Mouse (Mus musculus) heart, embryonic 14.5 days (tissue): Measurements from ENCODE around the gene Kmt2c. TPM values are rescaled to one million over a fixed set of nuclear protein-coding genes. Genes with fewer than 3 reads are reported as not detected.

Experiments
- ATAC-seq: fragments of 200-750 bp; cut with Nextera tagmentation; 2 replicates; pipeline ENCODE4 v1.8.0; 2017; ENCODE audit warnings: low read depth, moderate TSS enrichment; ENCODE audit not compliant: insufficient number of reproducible peaks, insufficient read depth, low FRiP score
- H3K27ac ChIP-seq, 2 experiments: fragments of 200-500 bp in 1 of 2; fragments of 300-500 bp in 1 of 2; sonication (generic) in 1 of 2; replicated peaks in 1 of 2; 2 replicates each; pipeline ENCODE4 v1.5.1; 2012 to 2014; ENCODE audit warnings: low read depth in 2 of 2, low read length in 2 of 2, control low read depth in 1 of 2, mild to moderate bottlenecking in 1 of 2, mixed read lengths in 1 of 2; ENCODE audit not compliant: control insufficient read depth in 1 of 2, insufficient read depth in 1 of 2
- H3K27me3 ChIP-seq: fragments of 300-500 bp; sonication (generic); 2 replicates; pipeline ENCODE4 v1.6.1; 2014; ENCODE audit warnings: mild to moderate bottlenecking, low read length, control low read depth; ENCODE audit not compliant: control insufficient read depth, insufficient read depth
- H3K36me3 ChIP-seq: fragments of 300-500 bp; sonication (generic); 2 replicates; pipeline ENCODE4 v1.6.1; 2014; ENCODE audit warnings: mild to moderate bottlenecking, control low read depth, low read length, mixed read lengths; ENCODE audit not compliant: control insufficient read depth, insufficient read depth
- H3K4me1 ChIP-seq, 2 experiments: fragments of 200-500 bp in 1 of 2; fragments of 300-500 bp in 1 of 2; sonication (generic) in 1 of 2; 2 replicates each; pipeline ENCODE4 v1.6.1; 2012 to 2014; ENCODE audit warnings: low read length in 2 of 2, control low read depth in 1 of 2, mixed read lengths in 1 of 2; ENCODE audit not compliant: control insufficient read depth in 2 of 2, insufficient read depth in 2 of 2
- H3K4me2 ChIP-seq: fragments of 300-500 bp; sonication (generic); 2 replicates; pipeline ENCODE4 v1.6.1; 2014; ENCODE audit warnings: mild to moderate bottlenecking, low read length
- H3K4me3 ChIP-seq, 2 experiments: fragments of 200-500 bp in 1 of 2; fragments of 300-500 bp in 1 of 2; sonication (generic) in 1 of 2; 2 replicates each; pipeline ENCODE4 v1.5.1; 2012 to 2014; ENCODE audit warnings: low read length in 2 of 2, mild to moderate bottlenecking in 2 of 2, control low read depth in 1 of 2, low read depth in 1 of 2, moderate library complexity in 1 of 2; ENCODE audit not compliant: control insufficient read depth in 1 of 2, insufficient read depth in 1 of 2
- H3K9ac ChIP-seq: fragments of 300-500 bp; sonication (generic); 2 replicates; pipeline ENCODE4 v1.6.1; 2014; ENCODE audit warnings: mild to moderate bottlenecking, low read length
- H3K9me3 ChIP-seq: fragments of 300-500 bp; sonication (generic); 2 replicates; pipeline ENCODE4 v1.6.1; 2016; ENCODE audit warnings: low read length, control low read depth; ENCODE audit not compliant: control insufficient read depth
- WGBS: fragments of 180-500 bp; shearing (Covaris S2); extraction: QIAGEN DNeasy Blood & Tissue Kit; methylation state at CpG from one replicate; pipeline ENCODE4 v1.1.7; 2014; 5-methylcytosine and 5-hydroxymethylcytosine counted together
- polyA plus RNA-seq: library from polyadenylated mRNA; unstranded; fragments of >200 nt; fragmentation: Nextera tagmentation; extraction: Ambion mirVana; gene quantifications from 2 replicates; pipeline ENCODE4 v1.2.1, GENCODE M21; 2014

Kmt2c gene
- polyA plus RNA-seq, 1 experiment from 2014 or later: 14.0 TPM

DNA sequence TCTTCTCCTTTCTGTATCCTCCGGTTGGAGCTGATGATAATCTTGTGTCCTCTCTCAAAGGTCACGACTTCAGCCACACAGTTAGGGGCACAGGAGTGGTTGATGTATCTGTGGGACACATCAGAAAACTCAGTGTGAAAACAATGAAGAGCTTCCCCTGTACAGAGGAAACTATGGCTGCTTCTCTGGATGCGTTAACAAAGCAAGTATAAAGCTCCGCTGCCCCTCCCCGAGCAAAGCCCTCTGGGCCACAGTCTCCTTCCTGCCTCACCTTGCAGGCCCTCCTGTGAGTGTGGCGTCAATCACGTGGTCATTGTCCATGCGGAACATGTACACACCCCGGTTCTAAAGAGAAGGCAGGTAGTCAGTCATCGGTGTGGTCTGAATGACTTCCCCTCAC is 223.0 kb downstream of the Kmt2c start:
- 84% methylated on average over 10 of the region's 10 CpGs for WGBS
- no peaks in the 10 kb centered on the region for H3K4me1 ChIP-seq
- peaks cover 86% of the 10 kb centered on the region for H3K36me3 ChIP-seq
- no peaks in the 10 kb centered on the region for H3K9me3 ChIP-seq
- no peak overlapping the region for H3K4me2 ChIP-seq
- ATAC-seq: no peak
- no peak overlapping the region for H3K9ac ChIP-seq
- H3K27me3 ChIP-seq: no peaks in the 10 kb centered on the region
- no peak overlapping the region for H3K4me3 ChIP-seq
- no peak overlapping the region for H3K27ac ChIP-seq

DNA sequence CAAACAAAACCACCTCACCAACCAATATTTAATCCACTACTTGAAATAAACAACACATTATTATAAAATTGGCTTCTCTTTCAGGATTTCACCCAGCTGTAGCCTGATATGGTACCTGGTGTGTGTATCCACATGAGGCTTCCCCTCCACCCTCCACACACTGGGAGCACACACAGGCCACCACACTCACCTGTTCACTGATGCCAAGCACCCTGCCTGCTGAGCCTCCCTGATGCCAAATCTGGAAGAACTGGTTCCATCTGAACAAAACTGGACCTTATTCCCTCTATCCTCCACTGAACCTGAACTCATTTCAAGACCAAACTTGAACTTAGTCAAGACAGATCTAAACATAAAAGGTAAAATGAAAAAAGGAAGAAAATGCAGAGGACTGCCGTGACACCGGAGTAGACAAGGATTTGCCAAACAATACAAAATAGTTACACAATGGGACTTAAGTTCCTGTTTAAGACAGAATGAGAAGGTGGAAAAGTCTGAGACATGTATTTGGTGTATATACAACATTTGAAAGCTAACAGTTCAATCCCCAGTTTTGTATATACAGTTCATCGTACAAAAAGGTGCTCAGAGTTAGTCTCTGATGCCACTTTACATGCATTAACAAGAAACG is 230.2 kb downstream of the Kmt2c start:
- Histone ChIP-seq H3K4me2 (no peak overlapping the region), H3K9ac (no peak overlapping the region), H3K27ac (no peak overlapping the region), H3K4me3 (no peak overlapping the region), H3K9me3 (no peaks in the 10 kb centered on the region), H3K4me1 (no peaks in the 10 kb centered on the region), H3K36me3 (peaks cover 90% of the 10 kb centered on the region), H3K27me3 (no peaks in the 10 kb centered on the region)
- WGBS: 88% methylated on average over 4 of the region's 4 CpGs
- no peak for ATAC-seq

DNA sequence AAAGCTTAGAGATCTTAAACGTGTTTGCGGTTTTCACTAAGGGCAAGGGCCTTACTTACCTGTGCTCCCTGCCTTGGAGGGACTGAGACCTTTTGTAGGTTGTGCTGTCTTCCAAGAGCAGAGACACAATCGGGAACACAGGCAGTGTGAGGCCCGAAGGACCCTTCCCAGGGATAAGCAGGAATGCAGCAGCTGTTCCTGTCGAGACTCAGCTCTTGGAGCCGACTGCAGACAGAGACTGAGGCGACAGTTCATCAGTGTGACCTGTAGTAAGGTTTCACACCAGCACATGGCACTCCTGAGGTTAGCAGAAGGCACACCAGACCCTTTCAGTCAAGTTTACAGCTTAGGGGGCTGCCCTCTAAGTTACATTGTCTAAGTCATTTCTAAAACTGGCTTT is 236.3 kb downstream of the Kmt2c start:
- H3K4me3 ChIP-seq: no peak overlapping the region
- H3K4me2 ChIP-seq: no peak overlapping the region
- H3K27me3 ChIP-seq: no peaks in the 10 kb centered on the region
- WGBS: 72% methylated on average over 7 of the region's 7 CpGs
- H3K36me3 ChIP-seq: peaks cover 91% of the 10 kb centered on the region
- H3K9me3 ChIP-seq: no peaks in the 10 kb centered on the region
- no peak for ATAC-seq
- H3K27ac ChIP-seq: no peak overlapping the region
- no peak overlapping the region for H3K9ac ChIP-seq
- H3K4me1 ChIP-seq: no peaks in the 10 kb centered on the region

DNA sequence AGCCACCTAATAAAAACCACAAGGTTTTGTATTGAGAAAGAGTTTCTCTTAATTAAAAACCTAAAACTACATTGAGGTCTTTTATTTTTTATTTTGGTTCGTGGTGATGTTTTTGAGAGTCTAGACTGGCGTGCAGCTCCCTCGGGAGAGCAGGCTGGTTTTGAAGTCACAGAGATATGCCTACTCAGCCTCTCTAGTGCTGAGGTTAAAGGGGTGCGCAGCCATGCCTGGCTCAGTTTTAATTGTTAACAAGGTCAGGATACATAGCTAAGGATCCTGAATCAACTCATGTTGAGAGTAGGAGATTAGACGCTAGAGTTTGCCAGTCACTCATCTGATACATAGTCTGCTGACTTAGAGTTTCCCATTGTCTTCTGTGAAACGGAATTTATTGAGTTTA is 237.1 kb downstream of the Kmt2c start:
- ATAC-seq: no peak
- no peak overlapping the region for H3K27ac ChIP-seq
- no peak overlapping the region for H3K9ac ChIP-seq
- no peaks in the 10 kb centered on the region for H3K27me3 ChIP-seq
- no peak overlapping the region for H3K4me3 ChIP-seq
- H3K4me1 ChIP-seq: no peaks in the 10 kb centered on the region
- no peak overlapping the region for H3K4me2 ChIP-seq
- H3K9me3 ChIP-seq: no peaks in the 10 kb centered on the region
- H3K36me3 ChIP-seq: peaks cover 90% of the 10 kb centered on the region
- 72% methylated on average over 6 of the region's 6 CpGs for WGBS

DNA sequence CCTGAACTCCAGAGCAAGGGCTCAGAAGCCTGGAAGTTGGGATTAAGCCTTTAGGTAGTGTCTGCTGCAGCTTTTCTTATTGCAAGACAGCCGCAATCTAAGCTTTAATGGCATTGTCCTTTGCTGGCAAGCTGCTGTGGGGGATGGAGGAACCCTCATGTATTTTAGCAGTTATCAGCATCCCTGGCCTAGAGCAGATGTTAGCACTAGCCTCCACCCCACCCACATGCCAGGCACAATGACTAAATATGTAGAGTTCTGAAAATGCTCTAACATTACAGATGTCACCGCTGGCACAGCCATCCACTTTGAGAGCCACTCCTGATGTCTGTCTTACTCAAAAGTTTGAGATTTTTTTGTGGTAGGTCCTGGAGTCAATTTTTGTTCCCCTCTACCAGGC is 241.9 kb downstream of the Kmt2c start:
- Histone ChIP-seq H3K9ac (no peak overlapping the region), H3K4me3 (no peak overlapping the region), H3K27me3 (no peaks in the 10 kb centered on the region), H3K36me3 (peaks cover 91% of the 10 kb centered on the region), H3K27ac (no peak overlapping the region), H3K9me3 (no peaks in the 10 kb centered on the region), H3K4me2 (no peak overlapping the region), H3K4me1 (no peaks in the 10 kb centered on the region)
- no peak for ATAC-seq
- WGBS: 75% methylated on average over 2 of the region's 2 CpGs

DNA sequence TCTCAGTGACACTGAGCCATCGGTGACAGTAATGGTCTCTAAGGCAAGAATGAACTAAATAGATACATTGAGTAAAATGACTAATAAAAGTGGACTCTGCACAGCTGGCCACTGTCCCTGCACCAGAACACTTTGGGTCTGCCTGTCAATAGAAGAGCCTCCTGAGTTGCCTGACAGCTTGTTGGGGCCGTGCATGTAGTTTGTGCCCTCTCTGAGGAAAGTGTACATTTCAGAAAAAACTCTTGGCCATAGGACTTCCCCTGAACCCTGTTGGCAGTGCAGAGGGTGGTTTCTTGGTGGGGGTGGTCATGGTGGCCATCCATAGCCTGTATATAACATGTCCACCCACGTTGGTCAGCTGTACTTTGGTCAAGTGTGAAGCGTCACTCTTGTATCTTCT is 244.1 kb downstream of the Kmt2c start:
- Histone ChIP-seq H3K27ac (no peak overlapping the region), H3K9me3 (no peaks in the 10 kb centered on the region), H3K4me3 (no peak overlapping the region), H3K27me3 (no peaks in the 10 kb centered on the region), H3K9ac (no peak overlapping the region), H3K4me1 (no peaks in the 10 kb centered on the region), H3K4me2 (no peak overlapping the region), H3K36me3 (peaks cover 95% of the 10 kb centered on the region)
- WGBS: 90% methylated on average over 4 of the region's 4 CpGs
- ATAC-seq: no peak

DNA sequence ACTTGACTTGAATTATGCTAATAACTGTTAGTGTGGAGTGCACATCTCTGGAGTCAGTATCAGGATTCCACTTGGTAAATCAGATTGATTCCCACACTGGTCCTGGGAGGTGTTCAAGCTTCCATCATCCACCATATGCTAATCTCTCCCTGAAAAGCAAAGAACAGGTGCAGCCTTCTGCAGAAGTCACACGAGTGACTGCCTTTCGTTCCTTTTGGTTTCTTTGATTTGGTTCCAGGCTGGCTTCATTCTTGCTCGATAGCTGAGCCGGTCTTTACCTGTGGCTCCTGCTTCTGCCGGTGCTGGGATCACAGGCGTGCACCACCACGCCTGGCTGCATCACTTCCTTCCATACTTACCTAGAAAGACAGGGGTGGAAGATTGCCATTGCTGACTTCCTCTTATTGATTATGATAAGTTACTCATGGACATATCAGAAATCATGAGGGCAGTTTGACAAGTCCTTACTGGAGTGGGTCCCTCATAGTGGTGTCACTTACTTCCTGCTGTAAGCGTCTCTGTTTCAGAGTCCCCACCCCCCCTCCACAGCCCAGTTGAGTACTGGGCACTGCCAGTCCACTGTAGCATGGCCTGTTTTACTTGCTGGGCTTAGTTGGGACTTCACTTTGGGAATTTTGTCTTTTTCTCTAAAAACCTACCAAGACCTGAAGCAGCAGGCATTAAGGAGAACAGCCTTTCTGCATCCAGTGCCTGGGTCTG is 245.6 kb downstream of the Kmt2c start:
- H3K4me1 ChIP-seq: no peaks in the 10 kb centered on the region
- no peaks in the 10 kb centered on the region for H3K27me3 ChIP-seq
- no peak for ATAC-seq
- H3K4me3 ChIP-seq: no peak overlapping the region
- no peaks in the 10 kb centered on the region for H3K9me3 ChIP-seq
- H3K27ac ChIP-seq: no peak overlapping the region
- no peak overlapping the region for H3K4me2 ChIP-seq
- WGBS: 85% methylated on average over 8 of the region's 8 CpGs
- no peak overlapping the region for H3K9ac ChIP-seq
- peaks cover 91% of the 10 kb centered on the region for H3K36me3 ChIP-seq

DNA sequence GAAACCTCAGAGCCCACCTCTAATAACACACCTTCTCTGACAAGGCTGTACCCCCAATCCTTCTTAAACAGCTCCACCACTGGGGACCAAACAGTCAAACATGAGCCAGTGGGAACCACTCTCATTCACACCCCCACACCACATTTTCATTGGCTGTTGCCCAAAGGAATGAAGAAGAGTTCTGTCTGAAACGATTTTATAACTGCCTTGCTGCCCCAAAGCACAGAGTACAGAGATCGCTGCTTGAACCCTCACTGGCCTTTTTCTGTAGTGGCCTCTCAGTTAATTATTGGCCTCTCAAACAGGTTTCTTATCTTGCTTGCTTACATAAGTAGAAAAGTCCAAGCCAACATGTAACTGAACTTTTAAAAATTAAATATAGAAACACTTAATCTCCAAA is 246.2 kb downstream of the Kmt2c start:
- Histone ChIP-seq H3K4me1 (no peaks in the 10 kb centered on the region), H3K9me3 (no peaks in the 10 kb centered on the region), H3K9ac (no peak overlapping the region), H3K36me3 (peaks cover 85% of the 10 kb centered on the region), H3K27ac (no peak overlapping the region), H3K4me2 (no peak overlapping the region), H3K27me3 (no peaks in the 10 kb centered on the region), H3K4me3 (no peak overlapping the region)
- WGBS: 64% methylated on average over 2 of the region's 2 CpGs
- no peak for ATAC-seq
